Mouse (Mus musculus) forebrain, postnatal 0 days (tissue): ENCODE results near the gene Phyh. TPM values are rescaled to one million over a fixed set of nuclear protein-coding genes. Genes with fewer than 3 reads are reported as not detected.
"Not testable (repeated sequence)": the region's sequence is repeated elsewhere in the genome, so short reads cannot be mapped to it uniquely, and the experiment has no call there.

Experiments
- ATAC-seq: fragments of 200-750 bp; cut with Nextera tagmentation; 2 replicates; pipeline ENCODE4 v1.8.0; 2017; ENCODE audit warnings: mild to moderate bottlenecking, moderate library complexity
- DNase-seq: peaks from one replicate; pipeline ENCODE4 v3.0.0-alpha.2; 2015
- H3K27ac ChIP-seq: fragments of 300-500 bp; sonication (generic); 2 replicates; pipeline ENCODE4 v1.5.1; 2014; ENCODE audit warnings: low read depth, mild to moderate bottlenecking, antibody characterized with exemption, low read length, moderate library complexity, mixed read lengths
- H3K27me3 ChIP-seq: fragments of 300-500 bp; sonication (generic); 2 replicates; pipeline ENCODE4 v1.6.1; 2014; ENCODE audit warnings: mild to moderate bottlenecking, low read length, mixed read lengths; ENCODE audit not compliant: insufficient read depth
- H3K36me3 ChIP-seq: fragments of 300-500 bp; sonication (generic); 2 replicates; pipeline ENCODE4 v1.6.1; 2014; ENCODE audit warnings: mild to moderate bottlenecking, moderate library complexity; ENCODE audit not compliant: insufficient read depth
- H3K4me1 ChIP-seq: fragments of 300-500 bp; sonication (generic); 2 replicates; pipeline ENCODE4 v1.6.1; 2014; ENCODE audit warnings: antibody characterized with exemption; ENCODE audit not compliant: insufficient read depth
- H3K4me2 ChIP-seq: fragments of 300-500 bp; sonication (generic); 2 replicates; pipeline ENCODE4 v1.6.1; 2014; ENCODE audit warnings: low read depth, mild to moderate bottlenecking, moderate library complexity
- H3K4me3 ChIP-seq: fragments of 300-500 bp; sonication (generic); 2 replicates; pipeline ENCODE4 v1.5.1; 2014; ENCODE audit warnings: low read depth, low read length, mixed read lengths
- H3K9ac ChIP-seq: fragments of 300-500 bp; sonication (generic); 2 replicates; pipeline ENCODE4 v1.6.1; 2014; ENCODE audit warnings: mild to moderate bottlenecking
- H3K9me3 ChIP-seq: fragments of 300-500 bp; sonication (generic); 2 replicates; pipeline ENCODE4 v1.6.1; 2016; ENCODE audit warnings: low read length
- CTCF ChIP-seq: sonication (generic); IDR thresholded peaks from 2 replicates; pipeline ENCODE4 v1.5.1; 2016; ENCODE audit warnings: antibody characterized with exemption, control low read depth, low read depth
- WGBS: fragments of 180-500 bp; shearing (Covaris S2); extraction: QIAGEN DNeasy Blood & Tissue Kit; methylation state at CpG from one replicate; pipeline ENCODE4 v1.1.7; 2014; 5-methylcytosine and 5-hydroxymethylcytosine counted together
- polyA plus RNA-seq: library from polyadenylated mRNA; unstranded; fragments of >200 nt; fragmentation: Nextera tagmentation; extraction: Ambion mirVana; gene quantifications from 2 replicates; pipeline ENCODE4 v1.2.1, GENCODE M21; 2015
- total RNA-seq: library from RNA; depleted of rRNA; stranded (reverse); fragments of >200 nt; gene quantifications from 2 replicates; pipeline ENCODE4 v1.2.3, GENCODE M21; 2014

Gene Phyh
- total and polyA plus RNA-seq, 2 experiments from 2014 or later, result 43.3 to 80.5 TPM

- H3K4me2 ChIP-seq, result no peak overlapping the region
- no peak for DNase-seq
- TF ChIP-seq CTCF, result no peak
- H3K36me3 ChIP-seq, result peaks cover 4% of the 10 kb centered on the region; the same call in 1 of the 2 replicates
- H3K4me3 ChIP-seq, result no peak overlapping the region
- no peak overlapping the region for H3K9ac ChIP-seq
- WGBS, result 93% methylated on average over 7 of the region's 7 CpGs
- H3K9me3 ChIP-seq, result no peaks in the 10 kb centered on the region
- no peak overlapping the region for H3K27ac ChIP-seq
- ATAC-seq, result no peak
- H3K27me3 ChIP-seq, result no peaks in the 10 kb centered on the region
- H3K4me1 ChIP-seq, result no peaks in the 10 kb centered on the region
Observed at GRCm38 (mm10) chr2:4937931-4938330, 19.1 kb downstream of the Phyh start.

GRCm38 (mm10) chr2:4940861-4941260 is 22.0 kb downstream of the Phyh start:
- Histone ChIP-seq H3K4me3 (no peak overlapping the region), H3K9ac (no peak overlapping the region), H3K4me1 (no peaks in the 10 kb centered on the region), H3K4me2 (no peak overlapping the region), H3K27ac (no peak overlapping the region), H3K9me3 (no peaks in the 10 kb centered on the region), H3K36me3 (peaks cover 4% of the 10 kb centered on the region; the same call in 1 of the 2 replicates), H3K27me3 (no peaks in the 10 kb centered on the region)
- WGBS, result 94% methylated on average over 11 of the region's 11 CpGs
- no peak for TF ChIP-seq CTCF
- ATAC-seq (no peak), DNase-seq (no peak)

- not testable (repeated sequence) for H3K4me1 ChIP-seq, H3K4me3 ChIP-seq, DNase-seq, H3K9me3 ChIP-seq, H3K27me3 ChIP-seq, H3K36me3 ChIP-seq, ATAC-seq, H3K4me2 ChIP-seq, H3K9ac ChIP-seq, H3K27ac ChIP-seq
- WGBS, result 84% methylated on average over 8 of the region's 8 CpGs
Observed at GRCm38 (mm10) chr2:4949691-4950090, 30.9 kb downstream of the Phyh start.

- no peaks in the 10 kb centered on the region for H3K36me3 ChIP-seq
- H3K27me3 ChIP-seq, result no peaks in the 10 kb centered on the region
- H3K9me3 ChIP-seq, result no peaks in the 10 kb centered on the region
- no peak overlapping the region for H3K4me2 ChIP-seq
- TF ChIP-seq CTCF, result no peak
- no peaks in the 10 kb centered on the region for H3K4me1 ChIP-seq
- no peak overlapping the region for H3K9ac ChIP-seq
- ATAC-seq (no peak), DNase-seq (no peak)
- WGBS, result 94% methylated on average over 2 of the region's 2 CpGs
- H3K4me3 ChIP-seq, result no peak overlapping the region
- no peak overlapping the region for H3K27ac ChIP-seq
Observed at GRCm38 (mm10) chr2:4950986-4951385, 32.2 kb downstream of the Phyh start.

GRCm38 (mm10) chr2:4954216-4954760 is 35.5 kb downstream of the Phyh start:
- ATAC-seq (no peak), DNase-seq (no peak)
- H3K36me3 ChIP-seq, result no peaks in the 10 kb centered on the region
- WGBS, result 81% methylated on average over 6 of the region's 6 CpGs
- no peak overlapping the region for H3K4me3 ChIP-seq
- H3K27me3 ChIP-seq, result no peaks in the 10 kb centered on the region
- no peak overlapping the region for H3K9ac ChIP-seq
- no peaks in the 10 kb centered on the region for H3K9me3 ChIP-seq
- no peak overlapping the region for H3K4me2 ChIP-seq
- TF ChIP-seq CTCF, result no peak
- H3K4me1 ChIP-seq, result no peaks in the 10 kb centered on the region
- no peak overlapping the region for H3K27ac ChIP-seq

- DNase-seq (no peak), ATAC-seq (no peak)
- H3K9ac ChIP-seq, result no peak overlapping the region
- no peak overlapping the region for H3K4me3 ChIP-seq
- TF ChIP-seq CTCF, result no peak
- no peaks in the 10 kb centered on the region for H3K36me3 ChIP-seq
- 76% methylated on average over 12 of the region's 12 CpGs for WGBS
- H3K9me3 ChIP-seq, result no peaks in the 10 kb centered on the region
- H3K4me1 ChIP-seq, result no peaks in the 10 kb centered on the region
- H3K27me3 ChIP-seq, result no peaks in the 10 kb centered on the region
- H3K4me2 ChIP-seq, result no peak overlapping the region
- no peak overlapping the region for H3K27ac ChIP-seq
Observed at GRCm38 (mm10) chr2:4958039-4958438, 39.2 kb downstream of the Phyh start.

GRCm38 (mm10) chr2:4967806-4968205 is 49.0 kb downstream of the Phyh start:
- H3K36me3 ChIP-seq, result no peaks in the 10 kb centered on the region
- H3K9me3 ChIP-seq, result no peaks in the 10 kb centered on the region
- no peak for ATAC-seq
- 97% methylated on average over 2 of the region's 2 CpGs for WGBS
- H3K9ac ChIP-seq, result no peak overlapping the region
- no peak overlapping the region for H3K4me2 ChIP-seq
- no peak for DNase-seq
- H3K27ac ChIP-seq, result no peak overlapping the region
- H3K4me1 ChIP-seq, result no peaks in the 10 kb centered on the region
- H3K27me3 ChIP-seq, result no peaks in the 10 kb centered on the region
- no peak for TF ChIP-seq CTCF
- no peak overlapping the region for H3K4me3 ChIP-seq

GRCm38 (mm10) chr2:4969083-4969482 is 50.3 kb downstream of the Phyh start:
- TF ChIP-seq CTCF, result no peak
- DNase-seq (no peak), ATAC-seq (no peak)
- WGBS, result 95% methylated on average over 1 of the region's 2 CpGs
- H3K27me3 ChIP-seq, result no peaks in the 10 kb centered on the region
- H3K9me3 ChIP-seq, result no peaks in the 10 kb centered on the region
- H3K36me3 ChIP-seq, result no peaks in the 10 kb centered on the region
- H3K9ac ChIP-seq, result no peak overlapping the region
- no peak overlapping the region for H3K27ac ChIP-seq
- H3K4me2 ChIP-seq, result no peak overlapping the region
- H3K4me1 ChIP-seq, result no peaks in the 10 kb centered on the region
- H3K4me3 ChIP-seq, result no peak overlapping the region
